In the genomic region with DNA sequence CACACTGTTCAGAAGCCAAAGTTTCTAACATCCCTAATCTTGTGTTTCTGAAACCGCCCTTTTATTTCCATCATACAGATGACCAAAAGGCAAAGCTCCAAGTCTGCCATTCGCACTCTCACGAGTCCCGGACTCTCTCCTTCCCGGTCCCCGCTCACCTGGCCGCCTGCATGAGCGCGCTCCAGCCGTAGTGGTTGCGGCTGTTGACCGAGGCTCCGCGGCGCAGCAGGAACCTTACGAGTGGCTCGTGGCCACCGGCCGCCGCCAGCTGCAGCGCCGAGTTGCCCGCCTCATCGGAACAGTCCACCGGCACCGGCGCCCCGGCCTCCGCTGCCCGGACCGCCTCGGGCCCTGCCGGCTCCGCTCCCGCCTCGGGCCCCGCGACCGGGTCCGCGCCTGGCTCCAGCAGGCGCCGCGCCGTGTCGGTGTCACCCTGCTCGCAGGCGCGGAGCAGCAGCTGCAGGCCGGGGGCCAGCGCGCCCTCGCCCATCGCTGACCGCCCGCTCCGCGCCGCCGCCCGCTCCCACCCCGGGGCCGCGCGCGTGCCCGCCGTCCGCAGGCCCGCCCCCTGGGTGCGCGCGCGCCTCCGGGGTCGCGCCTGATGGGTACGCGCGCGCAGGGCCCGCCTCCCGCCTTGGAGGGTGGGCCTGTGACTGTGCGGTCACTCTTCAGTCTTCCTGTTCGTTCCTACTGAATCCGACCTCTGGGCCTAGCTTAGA, we compare ENCODE assay signal across 8 mouse cellular contexts. TPM values are rescaled to one million over a fixed set of nuclear protein-coding genes. Genes with fewer than 3 reads are reported as not detected.
A peak's percentile ranks its signal among the peaks of the same experiment; 100 is the strongest.
DNase-seq lines count a peak whose midpoint lies in the region; ATAC-seq and TF ChIP-seq lines count a peak whose summit lies in the region.

Anks6 (minus strand) TSS at position 637 of the 719 bp plus-strand sequence.

- TF ChIP-seq CTCF in liver, adult 2 months (IDR thresholded peaks at IDR 0.05; ENCODE audit: low read depth, low read length), result no peak
- TF ChIP-seq CTCF in midbrain, postnatal 0 days (IDR thresholded peaks at IDR 0.05), result no peak
- TF ChIP-seq CTCF in testis, adult 2 months (IDR thresholded peaks at IDR 0.05; ENCODE audit: control insufficient read depth, insufficient read depth, insufficient replicate concordance, low read depth, low read length), result no peak

- H3K4me3 ChIP-seq in forebrain, embryonic 11.5 days (ENCODE audit: low read depth, low read length), result peak within 1 kb of the TSS; percentile 70
- H3K4me3 ChIP-seq in heart, embryonic 13.5 days, result peak within 1 kb of the TSS; percentile 81
- peak within 1 kb of the TSS; percentile 80 for H3K4me3 ChIP-seq in kidney, embryonic 16.5 days (ENCODE audit: low read length)
- peak within 1 kb of the TSS; percentile 73 for H3K4me3 ChIP-seq in liver, adult 2 months (ENCODE audit: insufficient read depth, low read depth, low read length)
- H3K4me3 ChIP-seq in midbrain, postnatal 0 days (ENCODE audit: low read depth, low read length), result peak within 1 kb of the TSS; percentile 61
- H3K4me3 ChIP-seq in testis, adult 2 months (ENCODE audit: control insufficient read depth, low read depth, low read length), result peak within 1 kb of the TSS; percentile 93

- H3K27me3 ChIP-seq in forebrain, embryonic 11.5 days (ENCODE audit: control insufficient read depth, insufficient read depth, low read length), result no peaks in the 10 kb centered on the region; the same call in 1 of the 2 replicates
- peaks cover 33% of the 10 kb centered on the region for H3K27me3 ChIP-seq in heart, embryonic 13.5 days (replicated peaks)
- H3K27me3 ChIP-seq in kidney, embryonic 16.5 days (ENCODE audit: insufficient read depth, low read length), result no peaks in the 10 kb centered on the region
- no peaks in the 10 kb centered on the region; the same call in 1 of the 2 replicates for H3K27me3 ChIP-seq in liver, adult 2 months (ENCODE audit: control insufficient read depth, insufficient read depth, low read length)
- no peaks in the 10 kb centered on the region for H3K27me3 ChIP-seq in midbrain, postnatal 0 days (ENCODE audit: insufficient read depth, low read length)
- no peaks in the 10 kb centered on the region for H3K27me3 ChIP-seq in testis, adult 2 months (ENCODE audit: control insufficient read depth, insufficient read depth, low read length)

- H3K4me2 ChIP-seq in forebrain, embryonic 11.5 days (ENCODE audit: low read depth, low read length, severe bottlenecking), result peak within 1 kb of the TSS; percentile 56
- H3K4me2 ChIP-seq in heart, embryonic 13.5 days, result peak within 1 kb of the TSS; percentile 87
- H3K4me2 ChIP-seq in kidney, embryonic 16.5 days (replicated peaks; ENCODE audit: low read depth, low read length), result peak within 1 kb of the TSS; percentile 81
- H3K4me2 ChIP-seq in midbrain, postnatal 0 days (ENCODE audit: low read depth, low read length, poor library complexity, severe bottlenecking), result peak within 1 kb of the TSS; percentile 56

- peak within 1 kb of the TSS; percentile 75 for H3K9ac ChIP-seq in forebrain, embryonic 11.5 days (ENCODE audit: low read length)
- H3K9ac ChIP-seq in heart, embryonic 13.5 days, result peak within 1 kb of the TSS; percentile 90
- H3K9ac ChIP-seq in kidney, embryonic 16.5 days (replicated peaks; ENCODE audit: low read length), result peak within 1 kb of the TSS; percentile 90
- H3K9ac ChIP-seq in liver, adult 2 months (ENCODE audit: low read depth, low read length), result peak within 1 kb of the TSS; percentile 80
- H3K9ac ChIP-seq in midbrain, postnatal 0 days (replicated peaks; ENCODE audit: low read length, poor library complexity, severe bottlenecking), result peak within 1 kb of the TSS; percentile 83

- no peaks in the 10 kb centered on the region for H3K79me2 ChIP-seq in liver, adult 2 months (ENCODE audit: control insufficient read depth, insufficient read depth, low read length)

- H3K4me1 ChIP-seq in forebrain, embryonic 11.5 days (replicated peaks; ENCODE audit: control insufficient read depth, insufficient read depth, low read length), result no peaks in the 10 kb centered on the region; the same call in 1 of the 2 replicates
- peaks cover 13% of the 10 kb centered on the region for H3K4me1 ChIP-seq in heart, embryonic 13.5 days
- peaks cover 8% of the 10 kb centered on the region for H3K4me1 ChIP-seq in kidney, embryonic 16.5 days (ENCODE audit: insufficient read depth, low read length)
- no peaks in the 10 kb centered on the region for H3K4me1 ChIP-seq in liver, adult 2 months (ENCODE audit: control insufficient read depth, insufficient read depth, low read length)
- peaks cover 6% of the 10 kb centered on the region; the same call in 1 of the 2 replicates for H3K4me1 ChIP-seq in midbrain, postnatal 0 days (ENCODE audit: insufficient read depth, low read length)
- H3K4me1 ChIP-seq in testis, adult 2 months (ENCODE audit: control insufficient read depth, insufficient read depth, low read length), result peaks cover 8% of the 10 kb centered on the region; the same call in 1 of the 2 replicates

- H3K9me3 ChIP-seq in forebrain, embryonic 11.5 days (ENCODE audit: control insufficient read depth, low read length), result no peaks in the 10 kb centered on the region
- H3K9me3 ChIP-seq in heart, embryonic 13.5 days, result no peaks in the 10 kb centered on the region
- H3K9me3 ChIP-seq in kidney, embryonic 16.5 days (ENCODE audit: low read length), result no peaks in the 10 kb centered on the region
- no peaks in the 10 kb centered on the region for H3K9me3 ChIP-seq in midbrain, postnatal 0 days (ENCODE audit: low read length)

- ATAC-seq in forebrain, embryonic 11.5 days (replicated peaks; ENCODE audit: low FRiP score), result peak; percentile 90
- ATAC-seq in heart, embryonic 13.5 days (ENCODE audit: extremely low read depth, insufficient number of reproducible peaks, low FRiP score, low TSS enrichment), result peak; percentile 72
- peak; percentile 94 for ATAC-seq in kidney, embryonic 16.5 days (ENCODE audit: low FRiP score, low TSS enrichment)
- peak; percentile 92 for ATAC-seq in midbrain, postnatal 0 days (ENCODE audit: low FRiP score)

- no peak within 1 kb of the TSS for H3K27ac ChIP-seq in forebrain, embryonic 11.5 days (ENCODE audit: low read depth, low read length)
- peak within 1 kb of the TSS; percentile 61 for H3K27ac ChIP-seq in heart, embryonic 13.5 days (replicated peaks)
- H3K27ac ChIP-seq in kidney, embryonic 16.5 days (ENCODE audit: low read length), result peak within 1 kb of the TSS; percentile 65; the same call in 1 of the 2 replicates
- H3K27ac ChIP-seq in liver, adult 2 months (replicated peaks; ENCODE audit: insufficient read depth, low read depth, low read length), result no peak within 1 kb of the TSS
- H3K27ac ChIP-seq in midbrain, postnatal 0 days (ENCODE audit: low read depth, low read length), result peak within 1 kb of the TSS; percentile 86
- H3K27ac ChIP-seq in testis, adult 2 months (ENCODE audit: control insufficient read depth, insufficient read depth, low read depth, low read length), result no peak within 1 kb of the TSS

- TF ChIP-seq POLR2A in liver, adult 2 months (IDR thresholded peaks at IDR 0.05; ENCODE audit: extremely low read depth, insufficient read depth, low read length), result no peak
- TF ChIP-seq POLR2A in testis, adult 2 months (IDR thresholded peaks at IDR 0.05; ENCODE audit: control insufficient read depth, low read depth, low read length), result peak; percentile 61

- peak; percentile 47 to 53 for DNase-seq in urinary bladder, adult 18-20 months (ENCODE audit: low spot score in 2 of 2)
- no peak for DNase-seq in urinary bladder, postnatal 10 days (ENCODE audit: low spot score)
- DNase-seq in forebrain, embryonic 11.5 days (ENCODE audit: low spot score), result peak; percentile 86
- DNase-seq in liver, adult 2 months (ENCODE audit: extremely low read depth, low read depth, low spot score), result peak; percentile 10
- DNase-seq in midbrain, postnatal 0 days (ENCODE audit: low spot score), result peak; percentile 90

- no peaks in the 10 kb centered on the region for H3K36me3 ChIP-seq in forebrain, embryonic 11.5 days (ENCODE audit: control insufficient read depth, insufficient read depth, low read length)
- H3K36me3 ChIP-seq in heart, embryonic 13.5 days, result no peaks in the 10 kb centered on the region
- no peaks in the 10 kb centered on the region for H3K36me3 ChIP-seq in kidney, embryonic 16.5 days (ENCODE audit: insufficient read depth, low read length)
- no peaks in the 10 kb centered on the region for H3K36me3 ChIP-seq in liver, adult 2 months (ENCODE audit: control insufficient read depth, insufficient read depth, low read length)
- no peaks in the 10 kb centered on the region for H3K36me3 ChIP-seq in midbrain, postnatal 0 days (ENCODE audit: insufficient read depth, low read length)
- H3K36me3 ChIP-seq in testis, adult 2 months (ENCODE audit: control insufficient read depth, insufficient read depth, low read length), result no peaks in the 10 kb centered on the region

- under 1% methylated on average over 77 of the region's 86 CpGs for WGBS in forebrain, embryonic 11.5 days
- 1% methylated on average over 71 of the region's 86 CpGs for WGBS in heart, embryonic 13.5 days
- WGBS in kidney, embryonic 16.5 days, result under 1% methylated on average over 86 of the region's 86 CpGs
- WGBS in liver, adult 2 months, result 2% methylated on average over 72 of the region's 86 CpGs
- WGBS in midbrain, postnatal 0 days, result under 1% methylated on average over 71 of the region's 86 CpGs

RNA-seq across cellular contexts. Expression of gene Anks6, which starts in this region (rescaled TPM):
- 4.3 and 4.4 TPM in 2 replicates for polyA plus RNA-seq in forebrain, embryonic 11.5 days (2014; fragmentation: Nextera tagmentation; extraction: Ambion mirVana)
- 1.2 and 1.8 TPM in 2 replicates for polyA plus RNA-seq in heart, embryonic 13.5 days (2015; fragmentation: Nextera tagmentation; extraction: Ambion mirVana)
- 6.3 and 7.1 TPM in 2 replicates for polyA plus RNA-seq in kidney, embryonic 16.5 days (2015; fragmentation: Nextera tagmentation; extraction: Ambion mirVana)
- 0.20 and 0.46 TPM in 2 replicates for total RNA-seq in liver, adult 2 months (2014; rRNA removed)
- polyA plus RNA-seq in liver, adult 2 months (2012; rRNA removed), result 0.40 and 0.46 TPM in 2 replicates
- total RNA-seq in midbrain, postnatal 0 days (2014; rRNA removed), result 10.1 and 17.9 TPM in 2 replicates
- 3.0 and 3.3 TPM in 2 replicates for polyA plus RNA-seq in midbrain, postnatal 0 days (2015; fragmentation: Nextera tagmentation; extraction: Ambion mirVana)
- polyA plus RNA-seq in testis, adult 2 months (2012; rRNA removed), result 4.3 and 6.2 TPM in 2 replicates

Comparison
In these comparisons a context has a peak if more than half of its experiments do, and no peak if none do; other contexts are left out.
1. Peak in DNase-seq, H3K4me3 ChIP-seq and H3K9ac ChIP-seq in liver, adult 2 months; RNA of the gene not detected or under 1 TPM.
2. H3K27ac ChIP-seq: peak in heart, embryonic 13.5 days (single experiment), kidney, embryonic 16.5 days (single experiment) and midbrain, postnatal 0 days (single experiment); none in forebrain, embryonic 11.5 days (single experiment), liver, adult 2 months (single experiment) and testis, adult 2 months (single experiment).
3. Peak in every context shown above with its lines, with median percentiles within 50 percentile points of each other: ATAC-seq, H3K4me2 ChIP-seq, H3K4me3 ChIP-seq and H3K9ac ChIP-seq.